Mouse (Mus musculus) gastrocnemius, adult 2 months (tissue): ENCODE data around the gene Mb. TPM values are rescaled to one million over a fixed set of nuclear protein-coding genes. Genes with fewer than 3 reads are reported as not detected.

Source experiments
- DNase-seq: peaks from one replicate; pipeline ENCODE4 v3.0.0; 2022
- H3K27ac ChIP-seq: fragments of 200-600 bp; 2 replicates; pipeline ENCODE4 v1.8.1; 2022; ENCODE audit warnings: mild to moderate bottlenecking
- H3K4me3 ChIP-seq: fragments of 200-600 bp; 2 replicates; pipeline ENCODE4 v1.8.1; 2022; ENCODE audit warnings: mild to moderate bottlenecking, moderate library complexity
- CTCF ChIP-seq: fragments of 200-600 bp; IDR thresholded peaks from 2 replicates; pipeline ENCODE4 v1.8.1; 2022; ENCODE audit warnings: antibody characterized with exemption, mild to moderate bottlenecking, moderate library complexity
- intact Hi-C: fragments of 180-260 bp; cut with DNase I; formaldehyde crosslinking; loops from one replicate; pipeline ENCODE4 v1.15.1; 2025
- long read RNA-seq, 2 experiments: library from polyadenylated mRNA; stranded (forward); transcript quantifications; one replicate each; pipeline ENCODE4 v2.0.0; 2021
- total RNA-seq, 2 experiments: library from RNA; stranded (reverse); gene quantifications; 2 replicates each; pipeline ENCODE4 v1.2.3; 2021

Mb gene
- 1,000 to 10,000 TPM; 3,091 to 7,772 TPM for total RNA-seq
- long read RNA-seq, experiment 1, transcript Mb-203 (3 exons, 1,104 nt): major isoform, 504 of 1,099 reads
- long read RNA-seq, experiment 1, transcript Mb-201 (4 exons, 550 nt): minor isoform, 52 of 1,099 reads
- long read RNA-seq, experiment 1, transcript Mb-206 (3 exons, 765 nt): minor isoform, 6 of 1,099 reads
- long read RNA-seq, experiment 1, partial matches to known transcripts: 27 of 1,099 reads
- long read RNA-seq, experiment 1, other reads (novel, unspliced or antisense): 510 of 1,099 reads
- long read RNA-seq, experiment 2, transcript Mb-201 (4 exons, 550 nt): minor isoform, 33 of 1,368 reads
- long read RNA-seq, experiment 2, transcript Mb-203 (3 exons, 1,104 nt): major isoform, 694 of 1,368 reads
- long read RNA-seq, experiment 2, partial matches to known transcripts: 34 of 1,368 reads
- long read RNA-seq, experiment 2, other reads (novel, unspliced or antisense): 606 of 1,368 reads

GRCm38 (mm10) chr15:77050570-77050969, at the start of gene Mb:
Gene Mb, minus strand, starts transcription at chr15:77050670.
- peak within 1 kb of the TSS; percentile 26 for H3K4me3 ChIP-seq
- no peak within 1 kb of the TSS; the same call in 1 of the 2 replicates for H3K27ac ChIP-seq
- DNase-seq: no peak
- intact Hi-C loops: no loop called here
- no peak for TF ChIP-seq CTCF

GRCm38 (mm10) chr15:77099756-77100155, 49.3 kb upstream of the Mb start:
- no peak for DNase-seq
- TF ChIP-seq CTCF: no peak
- Histone ChIP-seq H3K4me3 (no peak overlapping the region), H3K27ac (no peak overlapping the region)
- intact Hi-C loops: no loop called here

- DNase-seq: no peak
- H3K4me3 ChIP-seq: no peak overlapping the region
- no peak for TF ChIP-seq CTCF
- no peak overlapping the region for H3K27ac ChIP-seq
- intact Hi-C loops: no loop called here
Measured at GRCm38 (mm10) chr15:77097358-77097757, 46.9 kb upstream of the Mb start.

GRCm38 (mm10) chr15:77095216-77095615, 44.7 kb upstream of the Mb start:
- H3K27ac ChIP-seq: no peak overlapping the region
- DNase-seq: no peak
- no peak for TF ChIP-seq CTCF
- no peak overlapping the region for H3K4me3 ChIP-seq
- intact Hi-C loops: no loop called here

- TF ChIP-seq CTCF: no peak
- intact Hi-C loops: no loop called here
- Histone ChIP-seq H3K4me3 (no peak overlapping the region), H3K27ac (no peak overlapping the region)
- DNase-seq: no peak
Measured at GRCm38 (mm10) chr15:77094431-77094830, 44.0 kb upstream of the Mb start.

GRCm38 (mm10) chr15:77091394-77091793, 40.9 kb upstream of the Mb start:
- Histone ChIP-seq H3K27ac (no peak overlapping the region), H3K4me3 (no peak overlapping the region)
- TF ChIP-seq CTCF: no peak
- intact Hi-C loops: no loop called here
- DNase-seq: no peak

- Histone ChIP-seq H3K27ac (no peak overlapping the region), H3K4me3 (no peak overlapping the region)
- intact Hi-C loops: no loop called here
- no peak for DNase-seq
- TF ChIP-seq CTCF: no peak
Measured at GRCm38 (mm10) chr15:77090531-77090930, 40.1 kb upstream of the Mb start.

- DNase-seq: no peak
- no peak for TF ChIP-seq CTCF
- Histone ChIP-seq H3K27ac (no peak overlapping the region), H3K4me3 (no peak overlapping the region)
- intact Hi-C loops: no loop called here
Measured at GRCm38 (mm10) chr15:77089249-77089648, 38.8 kb upstream of the Mb start.

GRCm38 (mm10) chr15:77086488-77086887, 36.0 kb upstream of the Mb start:
- Histone ChIP-seq H3K27ac (peak overlapping the region; percentile 6; the same call in 1 of the 2 replicates), H3K4me3 (no peak overlapping the region)
- no peak for DNase-seq
- intact Hi-C loops: no loop called here
- no peak for TF ChIP-seq CTCF

GRCm38 (mm10) chr15:77085818-77086217, 35.3 kb upstream of the Mb start:
- peak; percentile 56 for DNase-seq
- TF ChIP-seq CTCF: no peak
- H3K27ac ChIP-seq: 0 out of 2 replicates have a peak overlapping the region, but pooled peaks have one; percentile 6
- intact Hi-C loops: no loop called here
- no peak overlapping the region for H3K4me3 ChIP-seq

GRCm38 (mm10) chr15:77081454-77081853, 31.0 kb upstream of the Mb start:
- Histone ChIP-seq H3K4me3 (no peak overlapping the region), H3K27ac (peak overlapping the region; percentile 82)
- TF ChIP-seq CTCF: peak; percentile 29; the same call in 1 of the 2 replicates
- intact Hi-C loops: loop anchor here (5.0 kb wide), 1 partner anchor 141 kb away; no protein-coding TSS in a partner anchor
- DNase-seq: no peak

- no peak for TF ChIP-seq CTCF
- peak overlapping the region; percentile 5; the same call in 1 of the 2 replicates for H3K4me3 ChIP-seq
- intact Hi-C loops: loop anchor here (5.0 kb wide), 1 partner anchor 142 kb away; no protein-coding TSS in a partner anchor
- peak; percentile 44 for DNase-seq
- peak overlapping the region; percentile 82 for H3K27ac ChIP-seq
Measured at GRCm38 (mm10) chr15:77080684-77081254, 30.3 kb upstream of the Mb start.

GRCm38 (mm10) chr15:77079890-77080361, 29.5 kb upstream of the Mb start:
- peak overlapping the region; percentile 82 for H3K27ac ChIP-seq
- peak overlapping the region; percentile 58 for H3K4me3 ChIP-seq
- intact Hi-C loops: loop anchor here (5.0 kb wide), 1 partner anchor 142 kb away; no protein-coding TSS in a partner anchor
- peak; percentile 75 for DNase-seq
- TF ChIP-seq CTCF: no peak
